8 mouse cellular contexts compared by ENCODE assay signal in genomic region chrX:152768891-152769599, GRCm38 (mm10). TPM values are rescaled to one million over a fixed set of nuclear protein-coding genes. Genes with fewer than 3 reads are reported as not detected.
DNase-seq lines count a peak whose midpoint lies in the region; ATAC-seq lines count a peak whose summit lies in the region.

Gene Shroom2, minus strand, starts transcription at chrX:152769465.

- intact Hi-C loops in heart, postnatal 14 days (cut with DNase I), result loop anchor here (2.0 kb wide), 1 partner anchor 64 kb away; no protein-coding TSS in a partner anchor

- WGBS in lung, embryonic 16.5 days, result 8% methylated on average over 36 of the region's 55 CpGs

- peak within 1 kb of the TSS; percentile 69 for H3K4me3 ChIP-seq in lung, embryonic 16.5 days (ENCODE audit: low read length)

- no peaks in the 10 kb centered on the region; the same call in 1 of the 2 replicates for H3K4me1 ChIP-seq in lung, embryonic 16.5 days (replicated peaks; ENCODE audit: control insufficient read depth, insufficient read depth, low read length)

- no peaks in the 10 kb centered on the region for H3K36me3 ChIP-seq in lung, embryonic 16.5 days (ENCODE audit: control insufficient read depth, insufficient read depth, low read length)

- peak; percentile 77 for ATAC-seq in lung, embryonic 16.5 days (ENCODE audit: low read depth)

- peak within 1 kb of the TSS; percentile 84 for H3K27ac ChIP-seq in lung, embryonic 16.5 days (ENCODE audit: low read length)

- 0 out of 2 replicates have a peak, but pooled peaks cover 3% of the 10 kb centered on the region for H3K27me3 ChIP-seq in lung, embryonic 16.5 days (ENCODE audit: control insufficient read depth, insufficient read depth, low read depth, low read length)

- H3K4me2 ChIP-seq in lung, embryonic 16.5 days (ENCODE audit: low read depth, low read length), result peak within 1 kb of the TSS; percentile 54

- peak within 1 kb of the TSS; percentile 77 for H3K9ac ChIP-seq in lung, embryonic 16.5 days (ENCODE audit: low read length)

- DNase-seq in ovary, postnatal 36 days (ENCODE audit: low spot score), result peak; percentile 30
- DNase-seq in ovary, postnatal 10 days (ENCODE audit: low spot score), result no peak
- DNase-seq in embryo, embryonic 9.5 days (ENCODE audit: extremely low spot score), result peak; percentile 27
- peak; percentile 10 to 32 for DNase-seq in heart, postnatal 14 days
- DNase-seq in layer of hippocampus, postnatal 10 days (ENCODE audit: low spot score in 2 of 2), result peak; percentile 4 to 12
- DNase-seq in urinary bladder, postnatal 25 days (ENCODE audit: low spot score), result peak; percentile 13
- no peak for DNase-seq in spleen, adult 18-20 months

- H3K9me3 ChIP-seq in lung, embryonic 16.5 days (ENCODE audit: control insufficient read depth, low read length), result no peaks in the 10 kb centered on the region

RNA-seq across cellular contexts. Expression of gene Shroom2, which starts in this region (rescaled TPM):
- total RNA-seq in heart, postnatal 14 days (2021), result 1 to 10 TPM; 6.5 to 9.0 TPM
- 100 to 1,000 TPM; 157 to 167 TPM for total RNA-seq in layer of hippocampus, postnatal 10 days (2021)
- 7.2 and 8.5 TPM in 2 replicates for polyA plus RNA-seq in lung, embryonic 16.5 days (2015; fragmentation: Nextera tagmentation; extraction: Ambion mirVana)

Comparison
In these comparisons a context has a peak if more than half of its experiments do, and no peak if none do; other contexts are left out.
1. RNA of gene Shroom2 (total RNA-seq): 157 to 167 TPM in layer of hippocampus, postnatal 10 days; 6.5 to 9.0 TPM in heart, postnatal 14 days; every median in the first group is over 10 times any median in the second.
2. DNase-seq: peak in ovary, postnatal 36 days (single experiment), embryo, embryonic 9.5 days (single experiment), heart, postnatal 14 days (2 of 2), layer of hippocampus, postnatal 10 days (2 of 2) and urinary bladder, postnatal 25 days (single experiment); none in ovary, postnatal 10 days (single experiment) and spleen, adult 18-20 months (0 of 2).